Mouse (Mus musculus): ENCODE measurements at regions not wholly inside any gene's neighbourhood (a gene's known extent, or its start where the extent isn't known, plus 50 kb on each side); places are given as distances from the start of the nearest gene placed in this dataset.
A peak's percentile ranks its signal among the peaks of the same experiment; 100 is the strongest.

GRCm38 (mm10) chr3:149796123-149796522 is 805.8 kb upstream of the Adgrl2 start:
- Histone ChIP-seq H3K27ac (replicated peaks) (no peak overlapping the region), H3K9ac (replicated peaks) (no peak overlapping the region), H3K4me2 (replicated peaks) (no peak overlapping the region), H3K9me3 (no peaks in the 10 kb centered on the region), H3K4me3 (no peak overlapping the region), H3K36me3 (no peaks in the 10 kb centered on the region), H3K4me1 (no peaks in the 10 kb centered on the region), H3K27me3 (no peaks in the 10 kb centered on the region)
- 87% methylated on average over 2 of the region's 2 CpGs for WGBS
- no peak for ATAC-seq (replicated peaks)

GRCm38 (mm10) chr3:149791593-149791992 is 801.2 kb upstream of the Adgrl2 start:
- Histone ChIP-seq H3K9ac (replicated peaks) (no peak overlapping the region), H3K27ac (replicated peaks) (no peak overlapping the region), H3K36me3 (no peaks in the 10 kb centered on the region), H3K4me2 (replicated peaks) (no peak overlapping the region), H3K9me3 (no peaks in the 10 kb centered on the region), H3K4me3 (no peak overlapping the region), H3K4me1 (no peaks in the 10 kb centered on the region), H3K27me3 (no peaks in the 10 kb centered on the region)
- WGBS = 83% methylated on average over 2 of the region's 2 CpGs
- no peak for ATAC-seq (replicated peaks)

GRCm38 (mm10) chr3:149786096-149786495 is 795.7 kb upstream of the Adgrl2 start:
- no peaks in the 10 kb centered on the region for H3K27me3 ChIP-seq
- H3K27ac ChIP-seq (replicated peaks) = no peak overlapping the region
- no peak for ATAC-seq (replicated peaks)
- H3K9me3 ChIP-seq = no peaks in the 10 kb centered on the region
- no peaks in the 10 kb centered on the region for H3K4me1 ChIP-seq
- no peak overlapping the region for H3K9ac ChIP-seq (replicated peaks)
- H3K36me3 ChIP-seq = no peaks in the 10 kb centered on the region
- no peak overlapping the region for H3K4me2 ChIP-seq (replicated peaks)
- 76% methylated on average over 2 of the region's 2 CpGs for WGBS
- no peak overlapping the region for H3K4me3 ChIP-seq

- Histone ChIP-seq H3K27me3 (no peaks in the 10 kb centered on the region), H3K9ac (replicated peaks) (no peak overlapping the region), H3K27ac (replicated peaks) (no peak overlapping the region), H3K4me1 (no peaks in the 10 kb centered on the region), H3K36me3 (no peaks in the 10 kb centered on the region), H3K4me3 (no peak overlapping the region), H3K9me3 (no peaks in the 10 kb centered on the region), H3K4me2 (replicated peaks) (no peak overlapping the region)
- 8% methylated on average over 2 of the region's 2 CpGs for WGBS
- ATAC-seq (replicated peaks) = peak; percentile 63; the same call in 1 of the 2 replicates
Measured at GRCm38 (mm10) chr3:149783903-149784608, 793.7 kb upstream of the Adgrl2 start.

- no peaks in the 10 kb centered on the region for H3K9me3 ChIP-seq
- H3K4me1 ChIP-seq = peaks cover 5% of the 10 kb centered on the region; the same call in 1 of the 2 replicates
- no peak overlapping the region for H3K4me3 ChIP-seq
- no peaks in the 10 kb centered on the region for H3K36me3 ChIP-seq
- H3K9ac ChIP-seq (replicated peaks) = no peak overlapping the region
- ATAC-seq (replicated peaks) = peak; percentile 32; the same call in 1 of the 2 replicates
- WGBS = 33% methylated on average over 2 of the region's 2 CpGs
- no peak overlapping the region for H3K4me2 ChIP-seq (replicated peaks)
- no peak overlapping the region for H3K27ac ChIP-seq (replicated peaks)
- H3K27me3 ChIP-seq = no peaks in the 10 kb centered on the region
Measured at GRCm38 (mm10) chr3:149767847-149768421, 777.6 kb upstream of the Adgrl2 start.

- H3K9ac ChIP-seq (replicated peaks) = no peak overlapping the region
- ATAC-seq (replicated peaks) = no peak
- H3K4me1 ChIP-seq = no peaks in the 10 kb centered on the region
- H3K9me3 ChIP-seq = no peaks in the 10 kb centered on the region
- H3K27me3 ChIP-seq = no peaks in the 10 kb centered on the region
- WGBS = 93% methylated on average over 2 of the region's 2 CpGs
- no peak overlapping the region for H3K4me2 ChIP-seq (replicated peaks)
- H3K27ac ChIP-seq (replicated peaks) = no peak overlapping the region
- no peak overlapping the region for H3K4me3 ChIP-seq
- H3K36me3 ChIP-seq = no peaks in the 10 kb centered on the region
Measured at GRCm38 (mm10) chr3:149761245-149761644, 770.9 kb upstream of the Adgrl2 start.

- Histone ChIP-seq H3K4me2 (replicated peaks) (no peak overlapping the region), H3K27ac (replicated peaks) (no peak overlapping the region), H3K27me3 (no peaks in the 10 kb centered on the region), H3K9me3 (no peaks in the 10 kb centered on the region), H3K4me3 (no peak overlapping the region), H3K9ac (replicated peaks) (no peak overlapping the region), H3K36me3 (no peaks in the 10 kb centered on the region), H3K4me1 (no peaks in the 10 kb centered on the region)
- no peak for ATAC-seq (replicated peaks)
- 71% methylated on average over 6 of the region's 6 CpGs for WGBS
Measured at GRCm38 (mm10) chr3:149757910-149758592, 767.7 kb upstream of the Adgrl2 start.

- WGBS = 51% methylated on average over 3 of the region's 3 CpGs
- Histone ChIP-seq H3K27me3 (no peaks in the 10 kb centered on the region), H3K4me2 (replicated peaks) (no peak overlapping the region), H3K9ac (replicated peaks) (no peak overlapping the region), H3K4me1 (peaks cover 4% of the 10 kb centered on the region; the same call in 1 of the 2 replicates), H3K27ac (replicated peaks) (no peak overlapping the region), H3K4me3 (no peak overlapping the region), H3K9me3 (no peaks in the 10 kb centered on the region), H3K36me3 (no peaks in the 10 kb centered on the region)
- no peak for ATAC-seq (replicated peaks)
Measured at GRCm38 (mm10) chr3:149736069-149736468, 745.7 kb upstream of the Adgrl2 start.

GRCm38 (mm10) chr3:149726212-149726611 is 735.9 kb upstream of the Adgrl2 start:
- no peak overlapping the region for H3K9ac ChIP-seq (replicated peaks)
- H3K36me3 ChIP-seq = no peaks in the 10 kb centered on the region
- H3K27ac ChIP-seq (replicated peaks) = no peak overlapping the region
- H3K4me2 ChIP-seq (replicated peaks) = no peak overlapping the region
- H3K4me1 ChIP-seq = peaks cover 10% of the 10 kb centered on the region; the same call in 1 of the 2 replicates
- WGBS = 70% methylated on average over 4 of the region's 4 CpGs
- no peak overlapping the region for H3K4me3 ChIP-seq
- no peaks in the 10 kb centered on the region for H3K9me3 ChIP-seq
- ATAC-seq (replicated peaks) = no peak
- no peaks in the 10 kb centered on the region for H3K27me3 ChIP-seq

GRCm38 (mm10) chr3:149724879-149725278 is 734.5 kb upstream of the Adgrl2 start:
- H3K4me3 ChIP-seq = no peak overlapping the region
- H3K36me3 ChIP-seq = no peaks in the 10 kb centered on the region
- H3K27ac ChIP-seq (replicated peaks) = no peak overlapping the region
- no peak overlapping the region for H3K9ac ChIP-seq (replicated peaks)
- H3K9me3 ChIP-seq = no peaks in the 10 kb centered on the region
- 96% methylated on average over 3 of the region's 3 CpGs for WGBS
- H3K4me1 ChIP-seq = peaks cover 10% of the 10 kb centered on the region; the same call in 1 of the 2 replicates
- ATAC-seq (replicated peaks) = no peak
- H3K4me2 ChIP-seq (replicated peaks) = no peak overlapping the region
- H3K27me3 ChIP-seq = no peaks in the 10 kb centered on the region

- H3K9ac ChIP-seq (replicated peaks) = no peak overlapping the region
- no peak overlapping the region for H3K4me3 ChIP-seq
- H3K4me1 ChIP-seq = peaks cover 10% of the 10 kb centered on the region; the same call in 1 of the 2 replicates
- ATAC-seq (replicated peaks) = peak; percentile 68; the same call in 1 of the 2 replicates
- H3K27me3 ChIP-seq = no peaks in the 10 kb centered on the region
- no peak overlapping the region for H3K27ac ChIP-seq (replicated peaks)
- H3K9me3 ChIP-seq = no peaks in the 10 kb centered on the region
- H3K36me3 ChIP-seq = no peaks in the 10 kb centered on the region
- 60% methylated on average over 4 of the region's 4 CpGs for WGBS
- no peak overlapping the region for H3K4me2 ChIP-seq (replicated peaks)
Measured at GRCm38 (mm10) chr3:149721832-149722231, 731.5 kb upstream of the Adgrl2 start.

GRCm38 (mm10) chr3:149720306-149720705 is 730.0 kb upstream of the Adgrl2 start:
- Histone ChIP-seq H3K4me3 (no peak overlapping the region), H3K27me3 (no peaks in the 10 kb centered on the region), H3K4me2 (replicated peaks) (no peak overlapping the region), H3K36me3 (no peaks in the 10 kb centered on the region), H3K27ac (replicated peaks) (0 out of 2 replicates have a peak overlapping the region, but pooled peaks have one; percentile 13), H3K9ac (replicated peaks) (no peak overlapping the region), H3K9me3 (no peaks in the 10 kb centered on the region), H3K4me1 (0 out of 2 replicates have a peak, but pooled peaks cover 5% of the 10 kb centered on the region)
- 23% methylated on average over 6 of the region's 6 CpGs for WGBS
- ATAC-seq (replicated peaks) = peak; percentile 87
